Mouse (Mus musculus): ENCODE results near the gene Tiam1.

Gene Tiam1

DNA sequence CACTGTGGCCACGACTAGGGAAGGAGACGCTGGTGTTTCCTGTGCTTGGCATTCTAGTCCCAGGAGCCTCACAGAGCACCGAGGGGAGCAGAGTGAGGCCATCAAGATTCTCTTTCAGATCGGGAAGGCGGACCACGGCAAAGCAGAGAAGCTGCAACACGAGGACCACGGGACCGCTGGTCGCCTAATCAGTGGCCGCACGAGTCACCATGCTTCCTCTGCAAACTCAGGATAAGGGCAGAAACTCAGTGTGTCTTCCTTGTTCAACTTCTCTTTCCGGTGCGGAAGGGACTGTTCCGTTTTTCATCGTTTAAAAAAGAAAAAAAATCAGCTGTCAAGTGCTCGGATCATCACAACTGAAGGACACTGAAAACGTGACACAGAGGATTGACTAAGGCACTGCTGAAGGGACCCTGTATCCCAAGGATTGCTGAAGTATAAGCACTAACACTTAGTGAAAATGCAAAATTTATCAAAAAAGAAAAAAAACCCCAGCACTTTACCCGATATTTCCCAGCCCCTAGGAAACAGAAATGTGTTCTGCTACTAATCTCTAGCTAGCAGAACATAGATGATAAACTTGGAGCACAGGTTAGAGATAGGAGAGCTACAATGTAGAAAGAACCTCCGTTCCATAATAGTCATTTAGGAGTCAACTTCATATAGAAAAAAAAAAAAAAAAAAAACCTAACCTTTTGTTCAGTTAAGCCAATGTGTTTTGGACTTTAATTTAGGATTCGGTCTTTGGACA lies 99.4 kb downstream of the Tiam1 start:
- DNase-seq, result no peak

DNA sequence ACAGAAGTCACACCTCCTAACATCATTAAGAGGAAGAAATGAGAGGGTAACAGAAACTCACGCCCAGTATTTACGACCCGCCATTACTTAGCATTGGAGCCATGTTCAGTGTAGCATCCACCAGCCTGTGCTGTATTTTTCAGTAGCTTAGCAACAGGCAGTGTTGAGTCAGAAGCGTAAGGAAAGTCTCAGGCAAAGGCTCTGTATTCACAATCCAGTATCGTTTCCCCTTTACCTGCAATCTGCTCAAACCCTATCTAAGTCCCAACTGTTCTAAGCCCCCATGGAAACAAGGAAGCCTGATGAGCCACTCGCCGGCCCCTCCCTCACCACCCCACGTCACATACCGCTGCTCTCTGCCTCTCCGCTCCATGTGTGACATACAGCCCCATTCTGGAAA lies 100.7 kb downstream of the Tiam1 start:
- no peak for DNase-seq

DNA sequence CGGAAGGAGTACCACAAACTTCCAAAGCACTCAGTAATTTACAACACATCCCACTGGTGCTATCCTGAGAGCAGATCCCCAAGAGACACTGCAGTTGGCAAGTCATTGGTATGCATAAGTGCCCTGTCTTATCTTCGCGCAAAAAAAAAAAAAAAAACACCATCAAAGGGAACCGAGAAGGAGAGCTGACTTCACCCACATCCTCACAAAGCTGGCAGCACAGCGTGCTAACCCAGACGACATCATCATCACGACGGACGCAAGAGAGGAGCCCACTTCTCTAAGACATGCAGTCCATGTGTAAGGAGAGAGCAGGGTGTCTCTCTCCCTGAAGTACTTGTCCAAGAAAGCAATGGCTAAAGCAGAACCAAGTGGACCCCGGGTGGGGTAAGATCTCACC lies 101.2 kb downstream of the Tiam1 start:
- DNase-seq, result no peak

DNA sequence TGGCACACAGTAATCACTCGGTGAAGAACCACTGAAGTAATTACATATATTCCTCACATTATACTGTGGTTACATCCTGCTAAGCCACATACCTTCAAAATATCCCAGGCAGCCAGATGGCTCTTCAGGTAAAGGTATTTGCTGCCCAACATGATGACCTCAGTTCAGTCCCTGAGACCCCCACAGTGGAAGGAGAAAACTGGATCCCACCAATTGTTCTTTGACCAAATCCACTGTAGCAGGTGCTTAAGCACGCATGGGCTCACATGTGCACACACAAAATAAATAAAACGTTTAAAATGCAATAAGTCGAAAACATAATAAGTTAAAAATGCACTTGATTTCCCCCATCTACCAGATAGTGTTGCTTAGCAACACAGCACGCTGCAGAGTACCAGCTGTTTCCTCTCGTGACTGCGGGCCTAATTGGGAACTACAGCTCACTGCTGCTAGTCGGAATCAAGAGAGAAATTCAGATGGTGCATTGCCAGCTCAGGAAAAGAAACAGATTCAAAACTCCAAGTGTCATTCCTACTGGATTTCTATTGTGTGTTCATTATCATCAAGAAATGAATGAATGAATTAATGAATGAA lies 102.7 kb downstream of the Tiam1 start:
- no peak for DNase-seq

DNA sequence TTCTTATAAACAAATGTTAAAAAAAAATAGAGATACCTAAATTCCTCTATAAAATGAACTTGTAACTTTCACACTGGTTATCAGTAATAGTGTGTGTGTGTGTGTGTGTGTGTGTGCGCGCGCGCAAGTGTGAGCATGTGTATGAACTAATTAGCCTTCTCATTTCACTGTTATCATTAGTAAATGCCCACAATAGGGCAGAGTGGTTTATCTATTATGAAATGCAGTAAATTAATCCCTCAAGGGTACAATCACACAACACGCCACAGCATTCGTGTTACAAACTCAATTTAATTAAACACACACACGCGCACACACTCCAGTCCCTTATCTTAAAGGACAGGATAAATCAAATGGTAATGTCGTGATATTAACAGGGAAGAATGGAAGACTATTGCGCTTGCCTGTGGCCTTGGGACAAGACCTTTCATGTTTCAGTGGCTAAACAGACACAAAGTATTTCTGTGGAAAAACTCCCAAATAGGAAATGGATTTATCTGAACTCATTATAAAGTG lies 107.9 kb downstream of the Tiam1 start:
- no peak for DNase-seq

DNA sequence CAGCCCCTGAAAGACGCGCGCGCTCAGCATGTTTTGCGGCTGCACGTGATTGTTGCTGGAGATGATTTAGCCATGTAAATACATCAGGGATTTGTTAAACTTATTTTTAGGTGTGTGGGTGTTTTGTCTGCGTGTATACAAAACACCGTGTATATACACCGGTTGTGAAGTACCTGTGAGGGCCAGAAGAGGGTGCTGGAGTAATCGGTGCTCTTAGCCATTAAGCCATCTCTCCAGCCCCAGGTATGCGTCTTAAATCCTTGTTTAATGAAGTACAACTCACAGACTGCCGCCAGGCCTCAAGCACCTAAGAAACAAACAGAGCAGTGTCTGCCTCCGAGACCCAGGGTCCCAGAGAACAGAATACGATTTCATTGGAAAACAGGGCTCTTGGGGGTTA lies 113.2 kb downstream of the Tiam1 start:
- DNase-seq, result no peak

DNA sequence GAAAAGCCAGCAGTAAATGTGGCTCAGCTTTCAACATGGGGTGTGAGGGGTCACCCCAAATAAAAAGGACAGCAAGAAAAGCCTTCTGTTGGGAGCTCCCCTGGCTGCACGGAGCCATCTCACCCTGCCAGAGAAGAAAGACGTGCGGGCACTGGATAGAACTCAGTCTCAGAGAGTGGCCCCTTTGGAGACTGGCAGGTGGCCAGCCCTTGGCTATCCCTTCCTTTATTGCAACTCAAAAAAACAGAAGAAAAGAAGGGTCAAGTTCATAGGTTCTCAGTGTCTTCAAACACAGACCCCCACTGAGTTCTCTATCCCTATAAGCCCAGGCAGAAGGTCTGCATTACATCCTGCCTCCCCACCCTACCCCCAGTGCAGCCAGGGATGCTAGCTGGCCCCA lies 115.7 kb downstream of the Tiam1 start:
- DNase-seq, result no peak

DNA sequence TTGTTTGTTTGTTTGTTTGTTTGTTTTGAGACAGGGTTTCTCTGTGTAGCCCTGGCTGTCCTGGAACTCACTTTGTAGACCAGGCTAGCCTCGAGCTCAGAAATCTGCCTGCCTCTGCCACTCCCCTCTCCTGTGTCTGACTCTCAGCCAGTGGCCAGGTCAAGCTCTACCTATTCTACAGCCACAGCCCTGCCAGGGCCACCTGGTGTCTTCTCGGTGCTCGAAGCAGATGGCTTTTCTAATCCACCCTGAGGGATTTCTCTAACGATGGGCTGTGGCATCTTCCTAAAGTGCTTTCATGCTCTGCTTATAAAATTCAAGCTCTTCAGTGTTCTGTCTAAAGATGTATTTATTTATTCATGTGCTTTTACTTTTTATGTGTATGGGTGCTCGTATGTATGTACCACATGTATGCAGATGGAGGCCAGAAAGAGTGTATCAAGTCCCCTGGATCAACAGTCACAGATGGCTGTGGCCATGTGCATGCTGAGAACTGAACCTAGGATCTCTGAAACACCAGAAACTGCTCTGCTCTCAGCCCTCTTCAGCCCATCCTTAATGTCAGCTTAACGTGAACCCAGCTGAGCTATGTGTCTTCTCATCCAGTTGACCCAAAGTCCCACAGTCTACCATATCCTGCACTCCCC lies 117.9 kb downstream of the Tiam1 start:
- peak; percentile 81 for DNase-seq

DNA sequence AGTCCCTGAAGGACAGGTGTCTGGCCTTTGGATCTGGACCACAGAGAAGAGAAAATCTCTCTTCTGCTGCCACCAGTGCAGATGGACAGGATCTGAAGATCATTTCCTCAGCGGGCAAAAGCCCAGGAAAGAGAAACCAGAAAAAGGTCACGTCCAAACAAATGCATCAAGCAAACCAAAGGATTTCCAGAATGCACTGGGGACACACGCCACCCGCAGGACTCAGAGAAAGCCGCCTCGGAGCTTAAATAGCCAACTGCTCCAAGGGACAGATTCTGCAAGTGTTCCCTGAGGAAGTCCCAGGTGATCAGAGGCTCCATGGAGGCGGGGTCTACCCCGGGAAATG lies 119.9 kb downstream of the Tiam1 start:
- peak; percentile 94 for DNase-seq

DNA sequence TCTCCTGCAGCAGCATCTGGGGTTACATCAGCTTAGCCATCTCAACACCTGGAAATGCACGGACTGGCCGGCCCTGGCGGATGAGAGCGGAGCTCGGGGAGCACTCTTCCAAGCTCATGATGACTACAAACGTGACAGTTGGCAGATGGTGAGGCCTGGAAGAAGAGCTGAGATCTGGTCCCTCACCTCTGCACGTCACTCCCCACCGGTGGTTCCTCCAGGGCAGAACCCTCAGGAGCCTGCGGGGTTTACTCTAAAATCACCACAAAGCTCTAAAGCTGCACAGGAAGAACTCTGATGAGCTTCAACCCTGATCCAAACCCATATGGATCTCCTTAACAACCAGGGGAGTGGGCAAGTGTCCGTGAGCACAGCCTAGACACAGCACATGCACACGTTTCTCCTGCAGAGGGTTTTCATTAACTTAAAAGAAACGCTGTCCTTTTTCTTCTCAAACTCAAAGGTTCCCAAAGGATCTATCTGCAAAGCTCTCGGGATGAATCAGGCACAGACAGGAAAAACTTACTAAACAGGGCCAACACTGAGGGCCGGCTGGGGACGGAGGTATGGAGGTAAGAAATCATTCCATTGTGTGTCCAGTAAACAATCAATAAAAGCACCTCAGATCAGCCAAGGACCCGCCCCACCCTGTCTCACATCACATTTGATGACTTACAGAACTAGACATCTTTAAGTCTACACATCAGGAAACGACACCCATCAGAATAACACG lies 120.5 kb downstream of the Tiam1 start:
- DNase-seq, result peak; percentile 68

DNA sequence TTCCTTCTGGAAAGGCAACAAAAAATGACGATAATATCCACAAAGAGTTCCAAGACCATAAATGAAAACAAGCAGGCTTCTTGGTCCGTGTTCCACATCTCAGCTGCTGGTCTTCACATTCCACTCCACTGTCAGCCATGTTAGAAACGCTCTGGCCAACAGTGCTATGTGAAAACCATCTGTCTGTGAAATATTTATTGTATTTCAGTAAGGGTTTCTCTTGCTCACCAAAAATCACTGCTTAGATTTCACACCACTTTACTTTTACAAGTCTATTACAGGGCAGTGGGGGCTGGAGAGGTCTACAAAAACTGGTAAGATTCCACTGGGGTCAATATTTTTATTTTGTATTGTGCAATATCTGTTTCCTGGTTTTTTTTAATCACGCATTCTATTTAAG lies 127.5 kb downstream of the Tiam1 start:
- no peak for DNase-seq

DNA sequence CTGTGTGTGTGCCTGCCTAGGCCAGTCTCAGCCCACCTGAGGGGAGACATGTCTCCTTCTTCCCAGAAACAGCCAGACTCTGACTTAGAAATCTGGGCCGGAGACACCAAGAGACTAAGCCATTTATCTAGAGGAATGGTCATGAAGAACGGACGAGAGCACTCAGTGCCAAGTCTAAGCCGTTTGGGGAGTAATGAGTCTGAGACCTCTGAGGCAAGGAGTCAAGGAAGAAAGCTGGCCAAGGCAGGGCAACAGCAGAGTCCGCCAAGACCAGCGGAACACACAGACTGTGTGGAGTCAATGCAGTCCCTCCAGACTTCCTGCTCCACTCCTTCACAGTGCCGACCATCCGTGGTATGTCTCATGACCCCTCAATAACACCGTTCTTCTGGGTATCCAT lies 129.0 kb downstream of the Tiam1 start:
- no peak for DNase-seq

DNA sequence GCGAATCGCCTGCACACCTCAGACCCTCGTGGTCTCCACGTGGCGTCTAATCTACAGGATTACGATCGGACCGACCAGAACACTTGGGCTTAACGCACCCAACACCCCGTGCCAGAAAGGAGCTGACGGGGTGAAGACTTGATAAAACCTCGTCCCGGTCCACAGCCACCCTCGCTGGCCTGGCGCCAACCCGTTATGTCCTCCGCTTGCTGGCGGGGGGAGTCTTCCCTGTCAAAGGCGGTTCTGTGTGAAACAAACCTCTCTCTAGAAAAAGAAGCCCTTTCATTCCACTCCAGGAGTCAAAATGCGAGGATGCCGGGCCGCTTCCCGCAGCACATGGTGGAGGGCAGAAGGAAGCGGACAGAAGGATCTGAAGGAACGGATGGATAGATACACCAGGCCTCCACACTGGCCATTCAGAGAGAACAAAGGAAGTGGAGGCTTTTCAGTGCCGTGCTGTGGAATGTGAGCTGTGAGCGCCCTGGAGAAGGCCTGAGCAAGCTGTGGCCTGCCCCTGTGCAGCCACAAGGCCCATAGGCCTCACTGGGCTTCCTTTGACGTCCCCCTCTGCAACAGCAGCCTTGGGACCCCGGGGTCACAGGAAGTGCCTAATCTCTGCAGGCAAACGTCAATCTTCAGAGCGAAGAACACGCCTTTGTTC lies 131.9 kb downstream of the Tiam1 start:
- peak; percentile 38 for DNase-seq

DNA sequence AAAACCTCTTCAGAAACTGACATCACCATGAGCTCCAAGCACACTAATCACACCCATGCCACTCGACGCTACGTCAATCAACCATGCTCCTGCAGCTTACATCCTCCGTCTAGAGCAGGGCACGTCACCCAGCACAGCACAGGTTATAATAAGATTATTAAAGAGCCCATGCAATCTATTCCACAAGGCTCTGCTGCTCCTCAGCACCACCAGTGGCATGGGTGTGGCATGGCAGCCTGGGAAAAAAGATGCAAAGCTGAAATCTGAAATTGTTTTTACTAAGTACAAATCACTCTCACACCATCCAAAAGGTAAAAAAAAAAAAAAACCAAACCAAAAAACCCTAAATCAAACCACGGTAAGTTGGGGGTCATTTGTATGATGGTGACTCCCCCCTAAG lies 135.1 kb downstream of the Tiam1 start:
- DNase-seq, result peak; percentile 16

DNA sequence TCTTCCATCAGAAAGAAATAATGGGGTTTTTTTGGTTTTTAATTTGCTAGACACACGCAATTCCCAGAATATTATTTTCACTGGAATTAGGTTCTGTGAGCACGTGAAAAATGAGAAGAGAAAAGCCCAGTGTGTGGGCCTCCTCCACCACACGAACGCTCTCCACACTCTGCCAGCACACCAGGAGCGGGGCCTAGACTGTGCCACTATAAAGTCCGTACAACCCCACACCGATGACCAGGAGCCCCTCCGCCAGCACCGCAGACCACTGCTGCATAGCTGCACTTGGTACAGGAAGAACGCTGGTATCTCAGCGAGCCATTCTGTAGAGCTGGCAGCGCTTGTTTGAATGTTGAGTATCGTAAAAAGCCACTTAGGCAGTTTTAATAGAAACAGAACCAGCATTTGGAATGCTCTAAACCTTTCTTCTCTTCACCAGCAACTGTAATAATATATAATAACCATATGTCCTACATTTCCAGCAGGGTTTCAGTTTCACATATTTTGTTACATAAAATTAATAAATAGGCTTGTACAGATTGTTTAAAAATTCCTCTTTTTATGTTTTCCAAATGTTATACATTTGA lies 136.1 kb downstream of the Tiam1 start:
- no peak for DNase-seq

DNA sequence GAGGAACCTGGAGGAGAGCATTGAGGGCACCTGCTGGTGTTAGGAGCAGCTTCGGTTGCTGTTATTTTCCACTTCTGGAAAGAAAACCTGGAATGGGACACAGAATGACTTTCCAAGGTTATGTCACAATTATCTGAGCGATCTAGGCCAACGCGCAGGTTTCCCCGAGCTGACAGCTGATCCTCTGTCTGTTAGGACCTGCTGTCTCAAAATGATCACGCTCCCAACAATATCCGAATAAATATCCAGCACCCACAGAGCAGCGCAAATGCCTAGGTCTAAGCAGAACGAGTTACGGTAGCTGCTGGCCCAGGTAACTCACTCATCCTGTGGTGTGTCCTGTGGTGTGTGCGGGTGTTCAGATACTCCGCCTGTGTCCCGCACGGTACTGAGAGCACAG lies 140.0 kb downstream of the Tiam1 start:
- DNase-seq, result peak; percentile 64

DNA sequence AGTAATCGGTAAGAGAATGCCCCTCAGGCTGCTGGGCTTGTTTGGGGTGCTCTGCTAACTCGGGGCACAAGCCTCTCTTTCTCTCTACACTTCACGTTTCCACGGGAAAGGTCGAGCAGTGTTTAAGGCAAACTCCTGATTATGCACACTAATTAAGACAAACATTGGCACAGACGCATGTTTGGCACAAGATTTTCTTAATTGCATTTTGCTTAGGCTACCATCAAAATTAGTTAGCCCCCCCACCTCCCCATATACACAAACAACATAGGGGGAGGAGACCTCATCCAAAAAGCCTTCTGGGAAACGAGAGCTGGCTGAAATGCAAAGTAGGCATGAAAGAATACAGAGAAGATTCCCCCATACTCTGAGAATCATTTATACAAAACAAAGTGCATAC lies 148.4 kb downstream of the Tiam1 start:
- no peak for DNase-seq

DNA sequence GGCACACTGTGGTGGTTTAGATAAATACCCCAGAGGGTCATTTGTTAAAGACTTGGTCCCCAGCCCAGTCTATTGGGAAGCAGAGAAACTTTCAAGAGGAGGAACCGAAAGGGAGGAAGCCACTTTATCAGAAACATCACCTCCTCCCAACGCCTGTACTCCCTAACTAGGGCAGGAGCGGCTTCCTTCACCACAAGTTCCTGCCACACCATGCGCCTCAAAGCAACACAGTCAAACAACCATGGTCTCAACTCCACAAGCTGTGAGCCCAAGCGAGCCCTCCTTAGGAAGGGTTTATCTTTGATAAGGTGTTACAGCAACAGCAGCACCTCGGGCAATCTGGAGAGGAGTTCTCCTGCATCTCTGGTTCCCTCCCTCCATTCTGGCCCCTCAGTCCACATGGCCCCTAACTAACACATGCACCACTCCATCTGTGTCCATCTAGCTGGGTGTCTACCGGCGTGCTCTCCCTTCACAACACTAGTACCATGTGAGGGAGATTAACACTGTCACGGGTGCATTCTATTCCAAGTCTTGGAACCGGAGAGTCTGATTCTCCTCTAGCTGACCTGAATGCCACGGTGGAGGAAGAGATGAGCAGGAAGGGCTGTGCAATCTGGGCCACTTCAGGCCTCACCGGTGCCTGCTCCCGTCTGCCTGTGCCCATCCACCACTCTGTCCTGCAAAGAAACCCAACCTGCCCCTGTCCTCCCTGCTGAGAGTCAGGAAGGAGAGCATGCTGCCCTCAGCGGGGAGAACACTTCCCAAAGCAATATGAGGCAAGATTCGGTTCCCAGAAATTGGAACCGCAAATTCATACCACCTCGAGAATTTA lies 149.4 kb downstream of the Tiam1 start:
- peak; percentile 94 for DNase-seq

DNA sequence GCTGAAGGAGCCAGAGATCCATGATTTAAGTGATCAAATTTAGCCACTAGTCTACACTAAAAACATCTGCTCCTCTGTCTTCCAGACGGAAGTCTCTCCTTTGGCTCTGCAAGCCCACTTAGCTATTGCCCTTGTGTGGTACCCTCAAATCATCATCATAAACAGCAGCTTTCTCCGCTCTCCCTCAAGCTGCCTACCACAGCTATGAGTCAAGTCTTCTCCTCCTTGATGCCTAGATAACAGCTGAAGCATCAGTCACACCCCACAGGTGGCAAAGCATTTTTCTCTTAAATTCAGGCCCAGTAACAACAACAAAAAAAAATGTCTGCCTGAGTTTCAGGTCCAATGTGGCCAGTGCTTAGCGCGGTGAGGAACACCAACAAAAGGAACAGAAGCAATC lies 150.1 kb downstream of the Tiam1 start:
- DNase-seq, result no peak

DNA sequence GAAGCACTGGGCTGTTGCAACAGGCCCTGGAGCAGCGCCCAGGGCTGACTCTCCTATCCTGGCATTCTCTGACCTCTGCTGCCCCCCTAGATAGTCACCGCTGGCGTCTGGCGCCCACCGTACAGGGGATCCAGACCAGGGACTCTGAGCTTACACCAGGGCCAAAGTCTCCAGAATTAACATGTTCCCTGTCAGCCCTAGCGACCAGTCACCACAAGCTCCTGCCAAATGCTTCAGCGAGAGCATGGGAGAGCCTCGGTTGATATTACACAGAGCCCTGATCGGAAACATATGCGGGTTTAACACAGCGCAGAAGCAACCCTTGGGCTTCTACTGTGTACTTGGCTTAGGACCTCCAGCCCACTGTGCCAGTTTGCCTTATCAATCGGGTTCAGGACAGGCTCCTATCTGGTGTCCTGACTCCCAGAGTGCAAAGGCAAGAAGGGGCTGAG lies 151.8 kb downstream of the Tiam1 start:
- DNase-seq, result no peak

DNA sequence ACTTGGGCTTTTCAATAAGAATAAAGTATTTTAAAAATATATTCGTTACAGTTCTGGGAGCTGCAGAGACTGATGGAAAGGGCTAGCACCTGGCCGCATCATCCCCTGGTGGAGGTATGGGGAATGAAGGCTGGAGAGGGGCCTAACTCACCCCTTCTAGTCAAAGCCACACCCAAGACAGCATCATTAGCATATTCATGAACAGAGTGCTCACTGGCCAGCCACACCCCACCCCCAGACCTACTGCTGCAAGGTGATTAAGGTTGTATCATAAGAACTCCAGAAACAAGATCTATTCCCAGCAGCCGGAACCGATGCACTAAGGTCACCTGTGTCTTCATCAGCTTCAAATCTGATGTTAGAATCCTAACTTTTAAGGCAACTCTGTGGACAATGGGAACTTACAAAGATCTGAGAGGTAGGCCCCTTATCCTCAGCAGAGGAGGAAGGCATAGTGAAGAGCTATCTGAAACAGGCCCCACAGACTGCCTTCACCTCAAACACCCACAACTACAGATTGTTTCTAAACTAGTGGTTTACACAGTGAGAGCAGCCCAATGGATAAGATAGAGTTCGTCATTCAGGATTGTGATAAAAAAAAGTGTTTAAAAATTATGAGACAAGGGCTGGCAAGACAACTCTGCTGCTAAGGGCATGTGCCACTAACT lies 153.1 kb downstream of the Tiam1 start:
- no peak for DNase-seq

All from cerebellum, adult 9-11 months (tissue).